Mouse (Mus musculus) frontal cortex, postnatal 14 days (tissue): ENCODE data around the gene Lin7c.
"Not testable (repeated sequence)": the region's sequence is repeated elsewhere in the genome, so short reads cannot be mapped to it uniquely, and the experiment has no call there.

Experiments
- DNase-seq, 2 experiments: peaks; one replicate each; pipeline ENCODE4 v3.0.0; 2022; ENCODE audit warnings: low spot score in 2 of 2

The Lin7c gene

GRCm38 (mm10) chr2:109890597-109890996, at the start of gene Lin7c:
Gene Lin7c, plus strand, starts transcription at chr2:109890853.
- DNase-seq = peak; percentile 89 to 92

GRCm38 (mm10) chr2:109846401-109846800, 44.3 kb upstream of the Lin7c start:
- DNase-seq = no peak

- DNase-seq = no peak
Measured at GRCm38 (mm10) chr2:109848305-109848704, 42.3 kb upstream of the Lin7c start.

GRCm38 (mm10) chr2:109848715-109849114, 41.9 kb upstream of the Lin7c start:
- no peak for DNase-seq

- no peak for DNase-seq
Measured at GRCm38 (mm10) chr2:109855601-109856000, 35.1 kb upstream of the Lin7c start.

- no peak for DNase-seq
Measured at GRCm38 (mm10) chr2:109859671-109860070, 31.0 kb upstream of the Lin7c start.

- no peak for DNase-seq
Measured at GRCm38 (mm10) chr2:109860832-109861231, 29.8 kb upstream of the Lin7c start.

- not testable (repeated sequence) for DNase-seq
Measured at GRCm38 (mm10) chr2:109879429-109879828, 11.2 kb upstream of the Lin7c start.

GRCm38 (mm10) chr2:109881111-109881510, 9.5 kb upstream of the Lin7c start:
- no peak for DNase-seq

GRCm38 (mm10) chr2:109881625-109882024, 9.0 kb upstream of the Lin7c start:
- DNase-seq = no peak

- DNase-seq = no peak
Measured at GRCm38 (mm10) chr2:109884106-109884505, 6.5 kb upstream of the Lin7c start.

GRCm38 (mm10) chr2:109884507-109884906, 6.1 kb upstream of the Lin7c start:
- DNase-seq = no peak

GRCm38 (mm10) chr2:109890068-109890467, 585 bp upstream of the Lin7c start:
- no peak for DNase-seq

GRCm38 (mm10) chr2:109891031-109891430, 378 bp downstream of the Lin7c start:
- DNase-seq = no peak

- DNase-seq = no peak
Measured at GRCm38 (mm10) chr2:109891471-109891870, 818 bp downstream of the Lin7c start.

- no peak for DNase-seq
Measured at GRCm38 (mm10) chr2:109896311-109896710, 5.7 kb downstream of the Lin7c start.

GRCm38 (mm10) chr2:109902869-109903268, 12.2 kb downstream of the Lin7c start:
- DNase-seq = no peak

- peak; percentile 77 to 88 for DNase-seq
Measured at GRCm38 (mm10) chr2:109904171-109904821, 13.6 kb downstream of the Lin7c start.

GRCm38 (mm10) chr2:109909122-109909521, 18.5 kb downstream of the Lin7c start:
- no peak for DNase-seq

GRCm38 (mm10) chr2:109912216-109912615, 21.6 kb downstream of the Lin7c start:
- DNase-seq = no peak

GRCm38 (mm10) chr2:109912766-109913165, 22.1 kb downstream of the Lin7c start:
- no peak for DNase-seq

- no peak for DNase-seq
Measured at GRCm38 (mm10) chr2:109913241-109913640, 22.6 kb downstream of the Lin7c start.

- no peak for DNase-seq
Measured at GRCm38 (mm10) chr2:109914601-109915000, 23.9 kb downstream of the Lin7c start.
